Mouse (Mus musculus) kidney, postnatal 0 days (tissue): ENCODE measurements at regions not wholly inside any gene's neighbourhood (a gene's known extent, or its start where the extent isn't known, plus 50 kb on each side); places are given as distances from the start of the nearest gene placed in this dataset.
A peak's percentile ranks its signal among the peaks of the same experiment; 100 is the strongest.

Source experiments
- ATAC-seq: fragments of 200-750 bp; cut with Nextera tagmentation; replicated peaks from 2 replicates; pipeline ENCODE4 v1.8.0; 2017; ENCODE audit warnings: low read depth, moderate number of reproducible peaks, moderate TSS enrichment, moderate library complexity; ENCODE audit not compliant: low FRiP score
- DNase-seq: peaks from one replicate; pipeline ENCODE4 v3.0.0-alpha.2; 2016; ENCODE audit warnings: low spot score
- H3K27ac ChIP-seq: fragments of 300-500 bp; sonication (generic); 2 replicates; pipeline ENCODE4 v1.5.1; 2014; ENCODE audit warnings: mild to moderate bottlenecking
- H3K27me3 ChIP-seq: fragments of 300-500 bp; sonication (generic); 2 replicates; pipeline ENCODE4 v1.6.1; 2014; ENCODE audit warnings: low read length, mixed read lengths; ENCODE audit not compliant: insufficient read depth
- H3K36me3 ChIP-seq: fragments of 300-500 bp; sonication (generic); 2 replicates; pipeline ENCODE4 v1.6.1; 2014; ENCODE audit warnings: low read length, mixed read lengths; ENCODE audit not compliant: insufficient read depth
- H3K4me1 ChIP-seq: fragments of 300-500 bp; sonication (generic); replicated peaks from 2 replicates; pipeline ENCODE4 v1.6.1; 2014; ENCODE audit warnings: antibody characterized with exemption, low read length, mixed read lengths; ENCODE audit not compliant: insufficient read depth
- H3K4me2 ChIP-seq: fragments of 300-500 bp; sonication (generic); 2 replicates; pipeline ENCODE4 v1.6.1; 2014; ENCODE audit warnings: mild to moderate bottlenecking, low read length, moderate library complexity, mixed read lengths
- H3K4me3 ChIP-seq: fragments of 300-500 bp; sonication (generic); replicated peaks from 2 replicates; pipeline ENCODE4 v1.5.1; 2014; ENCODE audit warnings: low read depth, low read length
- H3K9ac ChIP-seq: fragments of 300-500 bp; sonication (generic); 2 replicates; pipeline ENCODE4 v1.6.1; 2014; ENCODE audit warnings: low read depth, low read length
- H3K9me3 ChIP-seq: fragments of 300-500 bp; sonication (generic); replicated peaks from 2 replicates; pipeline ENCODE4 v1.6.1; 2016; ENCODE audit warnings: low read length, inconsistent platforms, mixed read lengths
- CTCF ChIP-seq: IDR thresholded peaks from 2 replicates; pipeline ENCODE4 v1.5.1; 2016; ENCODE audit warnings: antibody characterized with exemption, low read depth, mild to moderate bottlenecking, moderate library complexity
- WGBS: fragments of 180-500 bp; shearing (Covaris S2); extraction: QIAGEN DNeasy Blood & Tissue Kit; methylation state at CpG from one replicate; pipeline ENCODE4 v1.1.7; 2014; 5-methylcytosine and 5-hydroxymethylcytosine counted together

- no peaks in the 10 kb centered on the region for H3K27me3 ChIP-seq
- WGBS = 20% methylated on average over 2 of the region's 2 CpGs
- TF ChIP-seq CTCF = no peak
Observed at GRCm38 (mm10) chr14:85965139-85965538, 1175.9 kb downstream of the Diaph3 start.

DNA sequence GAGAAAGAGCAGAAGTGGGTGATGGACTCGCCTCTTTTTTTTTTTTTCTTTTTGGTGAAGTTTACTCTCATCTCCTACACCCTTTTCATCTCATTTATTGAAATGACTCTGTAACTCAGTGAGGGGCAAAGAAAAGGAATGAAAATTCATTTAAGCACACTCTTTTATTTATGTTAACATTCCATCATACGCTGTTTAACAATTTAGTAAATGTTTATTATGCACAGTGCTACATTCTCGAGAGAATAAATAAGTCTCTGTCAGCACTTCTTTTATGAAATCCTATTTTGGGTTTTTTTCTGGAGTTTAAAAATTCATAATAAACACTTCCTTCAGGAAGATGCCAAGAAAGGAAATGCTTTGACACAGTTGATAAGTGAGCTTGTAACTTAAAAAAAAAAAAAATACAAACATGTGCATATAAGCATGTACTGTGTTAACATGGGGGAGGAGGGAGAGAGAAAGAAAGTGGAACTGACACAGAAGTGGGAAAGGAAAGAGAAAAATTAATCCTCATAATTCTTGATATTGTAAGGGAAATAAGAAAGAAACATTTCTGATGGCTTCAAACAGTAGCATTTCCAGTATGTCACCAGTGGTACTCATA, 1195.2 kb downstream of the Diaph3 start:
- no peak overlapping the region for H3K4me2 ChIP-seq
- WGBS = 70% methylated on average over 3 of the region's 3 CpGs
- ATAC-seq = no peak
- peak; percentile 6 for DNase-seq
- no peaks in the 10 kb centered on the region for H3K9me3 ChIP-seq
- H3K4me3 ChIP-seq = no peak overlapping the region
- TF ChIP-seq CTCF = no peak
- no peaks in the 10 kb centered on the region for H3K4me1 ChIP-seq
- H3K27me3 ChIP-seq = no peaks in the 10 kb centered on the region
- no peak overlapping the region for H3K9ac ChIP-seq
- H3K27ac ChIP-seq = no peak overlapping the region
- no peaks in the 10 kb centered on the region for H3K36me3 ChIP-seq

More at GRCm38 (mm10) chr14:85965139-85965538, 1175.9 kb downstream of the Diaph3 start:
- H3K9me3 ChIP-seq = no peaks in the 10 kb centered on the region
- H3K4me2 ChIP-seq = no peak overlapping the region
- H3K36me3 ChIP-seq = no peaks in the 10 kb centered on the region
- H3K27ac ChIP-seq = no peak overlapping the region
- no peak overlapping the region for H3K9ac ChIP-seq
- no peak overlapping the region for H3K4me3 ChIP-seq
- DNase-seq (peak; percentile 27), ATAC-seq (no peak)
- H3K4me1 ChIP-seq = no peaks in the 10 kb centered on the region

- no peak for ATAC-seq
- WGBS = 83% methylated on average over 4 of the region's 4 CpGs
- no peaks in the 10 kb centered on the region for H3K36me3 ChIP-seq
- no peak overlapping the region for H3K4me3 ChIP-seq
- no peak overlapping the region for H3K4me2 ChIP-seq
- no peak overlapping the region for H3K9ac ChIP-seq
- no peak for TF ChIP-seq CTCF
- no peak for DNase-seq
- H3K27ac ChIP-seq = no peak overlapping the region
- H3K4me1 ChIP-seq = no peaks in the 10 kb centered on the region
- H3K27me3 ChIP-seq = no peaks in the 10 kb centered on the region
- no peaks in the 10 kb centered on the region for H3K9me3 ChIP-seq
Observed at GRCm38 (mm10) chr14:85942792-85943191, 1198.2 kb downstream of the Diaph3 start.

DNA sequence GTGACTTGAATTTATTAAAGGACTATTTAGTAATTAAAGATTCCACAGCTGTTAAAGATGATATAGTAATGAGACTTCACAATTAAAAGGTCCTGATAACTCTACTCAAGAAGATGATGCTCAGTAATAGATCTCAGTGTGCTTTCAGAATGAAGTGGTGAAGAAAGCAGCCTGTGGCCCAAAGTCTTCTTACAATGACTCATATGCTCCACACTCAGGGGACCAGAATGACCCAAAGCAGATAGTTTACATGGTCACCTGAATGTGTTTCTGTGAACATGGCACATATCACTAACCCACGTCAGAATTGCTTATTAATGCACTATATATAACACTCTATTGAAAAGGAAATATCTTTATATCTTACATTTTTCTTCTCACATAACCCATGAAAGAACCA, 1200.5 kb downstream of the Diaph3 start:
- Histone ChIP-seq H3K4me1 (no peaks in the 10 kb centered on the region), H3K9me3 (no peaks in the 10 kb centered on the region), H3K9ac (no peak overlapping the region), H3K4me3 (no peak overlapping the region), H3K4me2 (no peak overlapping the region), H3K27me3 (no peaks in the 10 kb centered on the region), H3K36me3 (no peaks in the 10 kb centered on the region), H3K27ac (no peak overlapping the region)
- 86% methylated on average over 1 of the region's 1 CpGs for WGBS
- TF ChIP-seq CTCF = no peak
- no peak for DNase-seq
- ATAC-seq = no peak

- no peak for ATAC-seq
- H3K4me2 ChIP-seq = no peak overlapping the region
- H3K9ac ChIP-seq = no peak overlapping the region
- no peaks in the 10 kb centered on the region for H3K36me3 ChIP-seq
- no peak for TF ChIP-seq CTCF
- no peak overlapping the region for H3K27ac ChIP-seq
- H3K27me3 ChIP-seq = no peaks in the 10 kb centered on the region
- H3K4me3 ChIP-seq = no peak overlapping the region
- no peaks in the 10 kb centered on the region for H3K9me3 ChIP-seq
- WGBS = 85% methylated on average over 2 of the region's 2 CpGs
- no peak for DNase-seq
- no peaks in the 10 kb centered on the region for H3K4me1 ChIP-seq
Observed at GRCm38 (mm10) chr14:85935091-85935490, 1205.9 kb downstream of the Diaph3 start.

GRCm38 (mm10) chr14:85930387-85930786, 1210.6 kb downstream of the Diaph3 start:
- ATAC-seq (no peak), DNase-seq (no peak)
- Histone ChIP-seq H3K36me3 (no peaks in the 10 kb centered on the region), H3K27me3 (no peaks in the 10 kb centered on the region), H3K9me3 (no peaks in the 10 kb centered on the region), H3K9ac (no peak overlapping the region), H3K4me1 (no peaks in the 10 kb centered on the region), H3K27ac (no peak overlapping the region), H3K4me2 (no peak overlapping the region), H3K4me3 (no peak overlapping the region)
- TF ChIP-seq CTCF = no peak
- 53% methylated on average over 5 of the region's 5 CpGs for WGBS

- WGBS = 64% methylated on average over 4 of the region's 4 CpGs
Observed at GRCm38 (mm10) chr14:85918894-85919293, 1222.1 kb downstream of the Diaph3 start.

More at GRCm38 (mm10) chr14:85918894-85919293, 1222.1 kb downstream of the Diaph3 start:
- H3K27ac ChIP-seq = no peak overlapping the region
- no peak for ATAC-seq
- no peaks in the 10 kb centered on the region for H3K36me3 ChIP-seq
- H3K9me3 ChIP-seq = no peaks in the 10 kb centered on the region
- no peak overlapping the region for H3K4me2 ChIP-seq
- TF ChIP-seq CTCF = no peak
- H3K4me3 ChIP-seq = no peak overlapping the region
- no peaks in the 10 kb centered on the region for H3K4me1 ChIP-seq
- H3K27me3 ChIP-seq = no peaks in the 10 kb centered on the region
- no peak overlapping the region for H3K9ac ChIP-seq
- DNase-seq = no peak
